Mouse (Mus musculus): ENCODE data around the gene Gm8947.
A peak's percentile ranks its signal among the peaks of the same experiment; 100 is the strongest.

The Gm8947 gene

DNA sequence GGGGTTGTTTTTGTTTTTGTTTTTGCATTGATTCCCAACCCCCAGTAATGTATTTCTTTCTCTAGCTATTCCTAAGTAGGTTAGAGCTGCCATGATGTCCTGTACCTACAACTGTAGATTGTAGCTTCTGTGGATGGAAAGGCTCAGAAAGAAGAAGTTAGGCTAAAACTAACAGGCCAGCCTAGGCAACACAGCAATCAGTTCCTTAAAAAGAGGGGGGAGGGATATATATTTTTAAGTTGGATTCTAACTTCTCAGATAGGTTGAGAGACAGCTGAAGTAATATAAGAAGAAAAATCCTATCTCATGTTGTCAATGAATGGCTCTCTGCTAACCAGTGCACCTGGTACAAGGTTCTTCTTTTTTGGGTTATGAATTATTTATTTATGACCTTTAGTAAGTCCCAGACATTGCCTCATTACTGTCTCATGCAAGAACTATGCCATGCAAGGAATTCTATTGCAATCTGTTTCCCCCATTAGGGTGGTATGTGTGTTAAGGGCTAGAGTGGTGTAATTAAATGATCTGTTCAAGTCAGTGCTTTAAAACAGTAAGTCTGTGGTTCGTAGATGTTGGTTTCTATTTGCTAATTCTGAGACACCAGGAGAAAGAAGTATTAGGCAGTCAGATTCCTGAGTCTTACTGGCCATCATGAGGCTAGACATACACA, 36.3 kb downstream of the Gm8947 start:
- DNase-seq = no peak

DNA sequence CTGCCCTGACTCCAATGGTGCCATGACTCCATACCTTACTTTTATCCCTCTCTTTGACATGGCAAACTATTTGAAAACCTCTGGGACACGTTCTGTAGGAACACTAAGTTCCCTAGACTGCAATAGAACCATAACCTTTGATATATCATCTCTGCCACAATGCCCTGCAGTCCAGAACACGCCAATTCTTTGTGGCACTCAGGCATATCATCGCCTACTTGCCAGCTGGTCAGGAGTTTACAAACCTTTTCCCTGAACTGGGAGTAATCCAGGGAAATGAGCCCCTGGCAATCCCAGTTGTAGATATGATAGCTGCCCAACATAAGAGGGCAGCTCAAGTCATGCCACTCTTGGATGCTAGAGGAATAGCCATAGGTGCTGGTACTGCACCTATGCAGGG, 40.2 kb downstream of the Gm8947 start:
- DNase-seq = no peak

DNA sequence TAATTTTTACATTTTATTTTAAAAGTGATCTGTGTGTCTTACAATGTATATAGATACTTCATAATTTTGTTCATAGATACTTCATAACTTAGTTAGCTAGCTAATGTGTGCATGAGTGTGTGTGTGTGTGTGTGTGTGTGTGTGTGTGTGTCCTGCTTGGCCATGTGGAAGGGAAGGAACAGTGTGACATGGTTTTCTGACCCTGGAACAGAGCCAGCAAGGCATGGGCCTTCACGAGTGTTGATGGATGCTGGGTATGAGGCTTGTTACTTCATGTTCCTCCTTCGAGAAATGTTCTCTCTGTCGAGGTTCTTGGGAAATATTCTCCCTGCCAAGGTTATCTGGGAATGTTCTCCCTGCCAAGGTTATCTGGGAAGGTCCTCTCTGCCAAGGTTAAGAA, 41.6 kb downstream of the Gm8947 start:
- DNase-seq = no peak

DNA sequence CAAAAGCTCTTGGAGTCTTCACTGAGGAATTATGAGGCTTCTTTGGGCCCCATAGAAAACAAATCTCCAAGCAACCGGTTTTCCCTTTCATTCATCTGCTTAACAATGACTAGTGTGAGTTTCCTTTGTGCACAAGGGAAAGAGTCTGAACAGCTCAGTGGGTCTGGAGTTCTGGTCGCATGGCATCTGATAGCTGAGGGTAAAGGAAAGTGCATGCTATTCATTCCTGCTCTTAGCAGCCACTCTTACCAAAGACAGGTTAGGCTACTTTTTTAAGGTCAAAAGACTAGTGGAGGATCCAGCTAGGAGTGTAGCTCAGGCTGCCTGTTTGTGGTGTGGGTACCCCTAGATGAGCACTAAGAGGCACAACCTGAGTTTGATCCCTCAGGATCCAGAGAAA, 43.4 kb downstream of the Gm8947 start:
- no peak for DNase-seq

DNA sequence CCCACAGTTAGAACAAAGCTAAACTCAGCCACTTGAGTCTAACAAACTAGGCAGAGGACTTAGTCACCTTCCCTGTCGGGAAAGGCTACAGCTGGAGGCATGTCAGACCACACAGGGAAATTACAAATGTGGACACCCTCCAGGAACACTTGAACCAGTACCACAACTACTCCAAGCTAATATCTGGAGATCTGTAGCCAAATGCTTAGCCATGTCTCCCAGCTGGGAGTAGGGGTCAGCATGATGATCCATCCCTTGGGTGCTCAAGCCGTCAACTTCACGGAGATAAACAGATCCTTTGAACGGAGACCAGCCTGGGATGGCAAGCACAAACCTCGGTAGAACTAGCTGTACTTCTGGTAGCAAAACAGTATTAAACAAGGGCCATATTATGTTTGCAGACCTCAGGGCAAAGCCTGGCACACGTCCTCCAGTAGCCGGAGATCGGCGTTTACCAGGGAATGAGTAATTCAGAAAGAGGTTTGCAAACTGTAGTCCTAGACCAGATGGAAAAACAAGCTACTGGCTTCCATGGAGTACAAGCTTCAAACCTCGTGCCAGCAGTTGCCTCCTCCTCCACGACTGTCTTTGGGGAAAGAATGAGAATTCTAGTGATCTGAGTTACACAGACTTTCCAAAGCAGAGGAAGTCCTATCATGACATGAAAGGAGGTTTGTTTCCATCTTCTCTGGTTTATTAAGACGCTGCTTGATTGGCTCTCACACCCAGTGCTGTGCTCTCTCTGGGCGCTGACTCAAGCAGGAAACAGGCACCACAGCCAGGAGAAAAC, 44.2 kb downstream of the Gm8947 start:
- peak; percentile 36 to 64 for DNase-seq

DNA sequence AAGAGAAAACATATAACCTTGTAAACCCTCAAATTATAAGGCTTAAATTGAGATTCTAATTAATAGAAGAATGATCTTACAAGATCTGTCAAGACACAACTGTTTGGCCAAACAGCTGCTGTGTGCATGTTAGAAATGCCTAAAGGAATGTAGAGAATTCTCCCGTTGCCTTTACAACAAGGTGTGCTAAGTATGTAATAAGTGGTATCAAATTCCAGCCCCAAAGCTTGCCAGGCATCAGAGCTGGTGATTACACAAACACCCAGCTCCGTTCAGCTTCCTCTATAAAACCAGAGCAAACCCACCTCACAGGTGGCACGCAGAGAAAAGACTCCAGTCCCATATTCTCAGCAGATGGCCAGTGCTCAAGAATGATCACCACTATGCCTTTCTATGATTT, 45.6 kb downstream of the Gm8947 start:
- DNase-seq = peak in 1 of 2 experiments; percentile 58

DNA sequence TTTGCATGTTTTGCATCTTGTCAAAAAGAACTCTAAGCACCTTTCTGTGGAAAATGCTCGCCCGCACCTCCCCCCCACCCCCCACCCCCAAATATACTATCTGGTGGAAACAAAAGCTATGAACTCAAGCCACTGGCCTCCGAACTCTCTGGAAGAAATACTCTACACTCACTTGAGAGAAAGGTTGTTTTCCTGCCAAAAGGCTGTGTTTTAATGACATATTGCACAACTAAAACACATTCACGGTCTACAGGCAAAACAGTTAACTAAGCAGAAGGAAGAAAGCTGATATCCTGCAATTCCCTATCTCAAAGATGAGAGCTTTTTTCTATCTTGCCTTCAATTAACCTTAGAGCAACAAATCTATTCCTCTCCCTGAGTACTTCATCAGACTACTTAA, 51.2 kb downstream of the Gm8947 start:
- DNase-seq = peak in 1 of 2 experiments; percentile 16
